Mouse (Mus musculus): ENCODE results near the gene Tmem265. TPM values are rescaled to one million over a fixed set of nuclear protein-coding genes. Genes with fewer than 3 reads are reported as not detected.
A peak's percentile ranks its signal among the peaks of the same experiment; 100 is the strongest.

The Tmem265 gene
- polyA plus RNA-seq, 1 experiment = 2.0 TPM

- TF ChIP-seq POLR2A (IDR thresholded peaks at IDR 0.05; ENCODE audit: borderline replicate concordance, extremely low read depth, insufficient read depth, insufficient read length, poor library complexity, severe bottlenecking) = no peak
- TF ChIP-seq CTCF (IDR thresholded peaks at IDR 0.05; ENCODE audit: borderline replicate concordance, extremely low read depth, insufficient read depth, insufficient read length) = no peak
- no peak for DNase-seq (ENCODE audit: low read depth)
Observed at GRCm38 (mm10) chr7:127614091-127614490, 52.9 kb downstream of the Tmem265 start.

GRCm38 (mm10) chr7:127614511-127614890 lies 53.3 kb downstream of the Tmem265 start:
- peak; percentile 32 for DNase-seq (ENCODE audit: low read depth)

DNA sequence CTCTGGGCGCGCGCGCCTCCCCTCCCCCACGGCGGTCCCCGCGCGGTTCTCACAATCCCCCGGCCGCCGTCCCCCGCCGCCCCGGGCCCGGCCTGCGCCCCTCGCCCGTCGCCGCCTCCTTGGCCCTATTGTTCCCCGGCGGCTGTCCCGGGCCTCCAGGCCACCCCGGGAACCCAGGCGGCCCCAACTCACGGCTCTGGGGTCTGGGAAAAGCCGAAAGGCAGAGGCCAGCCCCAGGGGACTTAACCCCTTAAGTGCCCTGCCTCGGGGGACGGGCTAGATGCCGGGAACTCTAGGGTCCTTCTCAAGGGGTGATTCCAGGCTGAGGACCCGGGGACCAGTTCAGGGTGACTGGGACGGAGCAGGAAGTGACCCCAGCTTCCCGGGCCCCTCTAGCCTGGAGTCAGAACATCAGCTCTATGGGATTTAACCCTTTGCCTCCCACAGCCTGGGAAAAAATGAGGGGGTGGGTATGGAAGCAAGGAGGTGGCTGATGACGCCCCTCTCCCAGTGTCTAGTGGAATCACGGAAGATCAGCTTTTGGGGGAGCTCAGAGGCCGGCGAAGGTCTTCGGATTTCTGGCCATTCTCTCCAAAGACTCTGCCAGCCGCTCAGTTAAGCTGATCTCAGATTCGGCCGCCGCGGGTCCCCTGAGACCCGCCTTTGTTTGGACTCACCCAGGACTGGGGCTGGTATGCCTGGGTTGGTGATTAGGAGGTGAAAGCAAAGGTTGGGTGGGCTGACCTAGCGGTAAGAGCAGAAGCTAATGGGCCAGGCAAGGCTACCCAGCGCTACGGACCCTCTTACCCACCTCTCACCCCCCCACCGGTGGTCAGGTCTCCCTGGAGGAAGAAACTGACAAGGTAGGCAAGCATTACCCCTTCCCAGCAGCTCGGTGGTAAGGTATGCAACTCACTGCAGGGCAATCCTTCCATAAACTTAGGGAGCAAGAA lies 54.0 kb downstream of the Tmem265 start, which contains the start of gene Zfp629:
Zfp629 (minus strand) TSS at position 907 of the 953 bp plus-strand sequence.
- DNase-seq (ENCODE audit: low read depth) = peak; percentile 95
- TF ChIP-seq CTCF (IDR thresholded peaks at IDR 0.05; ENCODE audit: borderline replicate concordance, extremely low read depth, insufficient read depth, insufficient read length) (no peak), POLR2A (IDR thresholded peaks at IDR 0.05; ENCODE audit: borderline replicate concordance, extremely low read depth, insufficient read depth, insufficient read length, poor library complexity, severe bottlenecking) (no peak)

More at GRCm38 (mm10) chr7:127614511-127614890, 53.3 kb downstream of the Tmem265 start:
- TF ChIP-seq POLR2A (IDR thresholded peaks at IDR 0.05; ENCODE audit: borderline replicate concordance, extremely low read depth, insufficient read depth, insufficient read length, poor library complexity, severe bottlenecking) (no peak), CTCF (IDR thresholded peaks at IDR 0.05; ENCODE audit: borderline replicate concordance, extremely low read depth, insufficient read depth, insufficient read length) (no peak)

DNA sequence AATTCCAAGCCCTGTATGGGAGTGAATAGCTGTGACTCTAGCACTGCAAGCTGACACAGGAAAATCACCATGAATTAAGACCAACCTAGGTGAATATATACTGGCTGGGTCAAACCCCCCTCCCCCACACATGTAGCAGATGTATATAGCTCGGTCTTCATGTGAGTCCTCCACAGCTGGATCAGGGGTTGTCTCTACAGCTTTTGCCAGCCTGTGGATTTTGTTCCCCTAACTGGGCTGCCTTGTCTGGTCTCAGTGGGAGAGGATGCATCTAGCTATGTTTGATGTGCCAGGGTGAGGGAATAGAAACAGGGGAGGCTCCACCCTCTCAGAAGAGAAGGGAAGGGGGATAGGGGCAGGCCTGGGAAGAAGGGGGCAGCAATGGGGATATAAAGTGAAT lies 55.1 kb downstream of the Tmem265 start:
- TF ChIP-seq CTCF (IDR thresholded peaks at IDR 0.05; ENCODE audit: borderline replicate concordance, extremely low read depth, insufficient read depth, insufficient read length) (no peak), POLR2A (IDR thresholded peaks at IDR 0.05; ENCODE audit: borderline replicate concordance, extremely low read depth, insufficient read depth, insufficient read length, poor library complexity, severe bottlenecking) (no peak)
- DNase-seq (ENCODE audit: low read depth) = no peak

Other genes starting within 250 kb of the Tmem265 start
- gene Zfp768, start 215.8 kb upstream of the Tmem265 start, polyA plus RNA-seq (2012; rRNA removed) = 44.6 and 50.5 TPM in 2 replicates
- gene Zfp747, start 185.3 kb upstream of the Tmem265 start, polyA plus RNA-seq (2012; rRNA removed) = 7.6 and 7.8 TPM in 2 replicates
- gene 9130019O22Rik, start 174.2 kb upstream of the Tmem265 start, polyA plus RNA-seq (2012; rRNA removed) = 4.5 and 4.9 TPM in 2 replicates
- gene E430018J23Rik, start 167.8 kb upstream of the Tmem265 start, polyA plus RNA-seq (2012; rRNA removed) = 8.9 and 11.0 TPM in 2 replicates
- 4.4 and 5.5 TPM in 2 replicates for gene Zfp764, start 154.6 kb upstream of the Tmem265 start, polyA plus RNA-seq (2012; rRNA removed)
- gene Zfp688, start 139.3 kb upstream of the Tmem265 start, polyA plus RNA-seq (2012; rRNA removed) = 21.0 and 28.2 TPM in 2 replicates
- gene Zfp689, start 112.2 kb upstream of the Tmem265 start, polyA plus RNA-seq (2012; rRNA removed) = 14.0 and 14.5 TPM in 2 replicates
- 73.5 and 104 TPM in 2 replicates for gene Prr14, start 101.8 kb upstream of the Tmem265 start, polyA plus RNA-seq (2012; rRNA removed)
- 20.6 and 47.0 TPM in 2 replicates for gene Fbrs, start 82.2 kb upstream of the Tmem265 start, polyA plus RNA-seq (2012; rRNA removed)
- gene Srcap, start 49.4 kb upstream of the Tmem265 start, polyA plus RNA-seq (2012; rRNA removed) = 18.6 and 44.1 TPM in 2 replicates
- 15.5 and 19.2 TPM in 2 replicates for gene Gm42715, start 41.8 kb upstream of the Tmem265 start, polyA plus RNA-seq (2012; rRNA removed)
- 108 and 126 TPM in 2 replicates for gene Phkg2, start 11.9 kb downstream of the Tmem265 start, polyA plus RNA-seq (2012; rRNA removed)
- 11.9 and 16.0 TPM in 2 replicates for gene Ccdc189, start 27.2 kb downstream of the Tmem265 start, polyA plus RNA-seq (2012; rRNA removed)
- 50.4 and 56.0 TPM in 2 replicates for gene Rnf40, start 27.4 kb downstream of the Tmem265 start, polyA plus RNA-seq (2012; rRNA removed)
- gene Zfp629, start 54.4 kb downstream of the Tmem265 start, polyA plus RNA-seq (2012; rRNA removed) = 38.7 and 44.4 TPM in 2 replicates
- gene Bcl7c, start 147.5 kb downstream of the Tmem265 start, polyA plus RNA-seq (2012; rRNA removed) = 51.0 and 78.6 TPM in 2 replicates
- gene Ctf1, start 151.3 kb downstream of the Tmem265 start, polyA plus RNA-seq (2012; rRNA removed) = 8.0 and 12.2 TPM in 2 replicates
- gene Ctf2, start 170.8 kb downstream of the Tmem265 start, polyA plus RNA-seq (2012; rRNA removed) = not detected in 2 replicates
- 138 and 171 TPM in 2 replicates for gene Fbxl19, start 183.2 kb downstream of the Tmem265 start, polyA plus RNA-seq (2012; rRNA removed)
- 9.3 and 11.2 TPM in 2 replicates for gene Orai3, start 208.4 kb downstream of the Tmem265 start, polyA plus RNA-seq (2012; rRNA removed)
- gene Setd1a, start 215.3 kb downstream of the Tmem265 start, polyA plus RNA-seq (2012; rRNA removed) = 8.9 and 23.2 TPM in 2 replicates
- gene Gm49388, start 224.2 kb downstream of the Tmem265 start, polyA plus RNA-seq (2012; rRNA removed) = not detected in 2 replicates
- gene Hsd3b7, start 239.2 kb downstream of the Tmem265 start, polyA plus RNA-seq (2012; rRNA removed) = 13.8 and 14.2 TPM in 2 replicates